Mouse (Mus musculus): ENCODE measurements around the gene Ap1s1.

- TF ChIP-seq POLR2A (IDR thresholded peaks at IDR 0.05; ENCODE audit: borderline replicate concordance, control insufficient read depth, low read depth, low read length) (no peak), CTCF (IDR thresholded peaks at IDR 0.05; ENCODE audit: control insufficient read depth, insufficient read depth, low read length) (no peak)
These were observed 28.3 kb upstream of the Ap1s1 start for GRCm38 (mm10) chr5:137074191-137074651.
